Mouse (Mus musculus): ENCODE data around the gene Ccdc62. TPM values are rescaled to one million over a fixed set of nuclear protein-coding genes. Genes with fewer than 3 reads are reported as not detected.
A peak's percentile ranks its signal among the peaks of the same experiment; 100 is the strongest.

Ccdc62 gene
- total RNA-seq, 2 experiments from 2014 or later, result 1.1 to 1.6 TPM

GRCm38 (mm10) chr5:123996695-123997094, 66.2 kb downstream of the Ccdc62 start:
- intact Hi-C loops (cut with DNase I), result no loop called here
- DNase-seq, result no peak

DNA sequence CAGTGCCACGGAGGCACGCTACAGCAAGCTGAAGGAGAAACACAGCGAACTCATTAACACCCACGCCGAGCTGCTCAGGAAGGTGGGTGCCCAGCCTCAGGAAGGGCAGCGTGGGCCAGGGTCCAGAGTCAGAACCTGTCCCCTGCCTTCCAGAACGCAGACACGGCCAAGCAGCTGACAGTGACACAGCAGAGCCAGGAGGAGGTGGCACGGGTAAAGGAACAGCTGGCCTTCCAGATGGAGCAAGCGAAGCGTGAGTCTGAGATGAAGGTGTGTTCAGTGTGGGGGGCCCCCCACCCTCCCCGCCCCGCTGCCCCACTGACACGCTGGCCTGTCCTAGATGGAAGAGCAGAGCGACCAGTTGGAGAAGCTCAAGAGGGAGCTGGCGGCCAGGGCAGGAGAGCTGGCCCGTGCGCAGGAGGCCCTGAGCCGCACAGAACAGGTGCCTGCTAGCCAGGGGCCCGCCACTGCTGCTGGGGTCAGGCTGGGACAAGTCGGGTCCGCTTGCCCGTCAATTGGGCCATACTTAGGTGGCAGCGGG, 66.8 kb downstream of the Ccdc62 start:
- intact Hi-C loops (cut with DNase I), result no loop called here
- DNase-seq, result no peak

DNA sequence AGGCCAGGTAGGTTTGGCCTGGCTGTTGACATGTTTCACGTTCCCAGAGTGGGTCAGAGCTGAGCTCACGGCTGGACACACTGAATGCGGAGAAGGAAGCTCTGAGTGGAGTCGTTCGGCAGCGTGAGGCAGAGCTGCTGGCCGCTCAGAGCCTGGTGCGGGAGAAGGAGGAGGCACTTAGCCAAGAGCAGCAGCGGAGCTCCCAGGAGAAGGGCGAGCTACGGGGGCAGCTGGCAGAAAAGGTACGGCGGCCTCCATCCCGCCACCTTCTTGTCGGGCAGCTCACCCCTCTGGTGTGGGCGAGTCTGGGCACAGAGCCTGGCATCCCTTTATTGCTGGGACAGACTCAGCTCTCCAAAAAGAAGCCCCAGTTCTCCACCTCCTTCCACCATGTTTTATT, 67.3 kb downstream of the Ccdc62 start:
- DNase-seq, result no peak
- intact Hi-C loops (cut with DNase I), result no loop called here

DNA sequence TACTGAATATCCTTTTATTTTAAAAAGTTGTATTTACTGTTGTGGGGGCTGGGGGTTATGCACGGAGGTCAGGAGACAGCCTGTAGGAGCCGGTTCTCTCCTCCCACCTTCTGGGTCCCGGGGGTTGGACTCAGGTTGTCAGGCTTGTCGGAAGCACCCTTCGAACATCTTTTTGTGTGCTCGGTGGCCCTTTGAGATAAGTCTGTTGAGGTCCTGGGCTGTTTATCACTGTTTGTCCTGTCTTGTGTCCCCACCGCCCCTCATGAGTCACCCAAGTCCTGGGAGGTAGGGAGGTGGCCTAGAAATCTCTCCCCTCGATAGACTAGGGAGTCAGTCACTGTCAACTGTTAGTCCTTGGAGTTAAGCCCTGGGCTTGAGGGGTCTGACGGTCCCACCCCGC, 67.9 kb downstream of the Ccdc62 start:
- intact Hi-C loops (cut with DNase I), result no loop called here
- DNase-seq, result no peak

DNA sequence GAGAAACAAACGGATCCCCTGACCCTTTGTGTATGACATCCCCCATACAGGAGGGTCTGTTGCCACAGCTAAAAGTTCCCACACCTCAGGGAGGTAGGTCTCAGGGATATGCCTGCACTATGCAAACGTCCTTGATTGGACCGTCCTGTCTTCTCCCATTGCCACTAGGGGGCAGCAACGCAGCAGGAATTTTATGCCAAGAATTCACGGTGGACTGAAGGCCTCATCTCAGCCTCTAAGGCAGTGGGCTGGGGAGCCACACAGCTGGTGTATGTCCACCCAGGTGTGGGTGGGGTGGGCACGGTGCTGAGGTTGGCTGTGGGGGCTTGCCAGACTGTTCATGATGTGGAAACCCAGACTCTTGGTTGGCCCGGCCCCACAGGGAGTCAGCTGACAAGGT, 70.3 kb downstream of the Ccdc62 start:
- intact Hi-C loops (cut with DNase I), result loop anchor here (1.0 kb wide), 1 partner anchor 83 kb away; no protein-coding TSS in a partner anchor

DNA sequence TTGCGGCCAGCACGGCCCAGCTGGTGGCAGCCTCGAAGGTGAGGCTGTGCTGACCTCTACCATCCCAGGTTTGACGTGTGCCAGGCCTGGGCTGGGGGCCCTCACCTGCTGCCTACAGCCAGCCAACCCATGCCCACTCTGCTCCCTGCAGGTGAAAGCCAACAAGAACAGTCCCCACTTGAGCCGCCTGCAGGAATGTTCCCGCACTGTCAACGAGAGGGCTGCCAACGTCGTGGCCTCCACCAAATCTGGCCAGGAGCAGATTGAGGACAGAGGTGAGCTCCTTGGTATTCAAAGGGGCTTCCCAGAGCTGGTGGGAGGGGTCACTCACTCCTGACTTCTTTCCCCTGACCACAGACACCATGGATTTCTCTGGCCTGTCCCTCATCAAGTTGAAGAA, 70.8 kb downstream of the Ccdc62 start:
- no peak for DNase-seq
- intact Hi-C loops (cut with DNase I), result no loop called here

More for the DNA sequence above, 70.3 kb downstream of the Ccdc62 start:
- DNase-seq, result peak; percentile 84 to 89

DNA sequence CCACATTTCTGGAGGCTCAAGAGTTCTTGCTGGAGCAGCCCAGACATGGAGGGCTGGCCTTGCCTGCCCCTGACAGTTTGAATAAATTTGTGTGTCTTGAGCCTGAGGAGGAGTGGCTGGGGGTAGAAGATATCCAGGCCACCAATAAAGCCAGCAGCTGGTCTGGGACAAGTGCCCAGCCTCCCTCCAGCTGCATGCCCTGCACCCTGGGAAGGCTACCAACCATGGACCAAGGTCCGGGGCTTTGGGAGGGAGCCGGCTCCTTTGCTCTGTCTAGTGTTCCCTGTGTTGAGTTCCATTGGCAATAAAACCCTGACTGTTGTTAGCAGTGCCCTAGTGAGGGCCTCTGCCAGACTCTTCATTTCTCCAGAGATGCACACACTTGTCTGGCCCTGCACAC, 72.4 kb downstream of the Ccdc62 start:
- no peak for DNase-seq

DNA sequence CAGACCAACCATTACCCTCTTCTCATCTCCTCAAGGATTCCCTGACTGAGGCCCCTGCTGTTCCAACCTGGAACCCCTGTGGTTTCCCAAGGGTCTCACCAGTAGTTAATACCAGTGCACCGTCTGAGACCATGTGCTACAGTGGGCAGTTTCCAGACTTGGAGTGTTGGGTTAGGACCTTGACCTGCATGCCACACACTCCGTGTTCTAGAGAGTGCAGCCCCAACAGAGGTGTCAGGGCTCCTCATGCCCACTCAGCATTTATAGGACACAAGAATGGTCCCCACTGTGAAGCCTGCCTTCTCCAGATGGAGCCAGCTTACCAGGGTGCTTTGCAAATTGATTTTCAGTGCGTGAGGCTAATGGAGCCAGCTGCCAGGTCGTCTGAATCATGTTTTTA, 72.9 kb downstream of the Ccdc62 start:
- intact Hi-C loops (cut with DNase I), result no loop called here
- DNase-seq, result no peak

More for the DNA sequence above, 72.4 kb downstream of the Ccdc62 start:
- intact Hi-C loops (cut with DNase I), result no loop called here

GRCm38 (mm10) chr5:124004356-124005150, 74.1 kb downstream of the Ccdc62 start:
- DNase-seq, result no peak
- intact Hi-C loops (cut with DNase I), result no loop called here

DNA sequence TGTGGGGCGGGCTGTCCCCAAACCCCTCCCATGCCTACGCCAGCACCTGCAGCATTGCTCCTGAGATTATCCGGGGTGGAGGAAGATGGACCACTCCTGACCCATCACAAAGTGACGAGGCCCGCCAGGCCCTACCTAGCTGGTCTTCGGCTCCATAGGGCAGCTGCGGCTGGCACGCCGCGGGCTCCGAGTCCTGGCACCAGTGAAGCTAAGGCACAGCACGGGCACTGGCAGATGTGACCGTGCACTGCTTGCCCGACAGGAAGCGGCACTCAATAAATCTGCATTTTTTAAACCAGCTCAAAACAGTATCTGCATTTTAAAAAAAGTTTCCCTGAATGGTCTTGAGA, 74.6 kb downstream of the Ccdc62 start:
- intact Hi-C loops (cut with DNase I), result no loop called here

GRCm38 (mm10) chr5:124005591-124005990, 75.1 kb downstream of the Ccdc62 start:
- intact Hi-C loops (cut with DNase I), result no loop called here
- no peak for DNase-seq

More for the DNA sequence above, 74.6 kb downstream of the Ccdc62 start:
- no peak for DNase-seq

- no peak for DNase-seq
- intact Hi-C loops (cut with DNase I), result no loop called here
Measured at GRCm38 (mm10) chr5:124006082-124006873, 75.8 kb downstream of the Ccdc62 start.

DNA sequence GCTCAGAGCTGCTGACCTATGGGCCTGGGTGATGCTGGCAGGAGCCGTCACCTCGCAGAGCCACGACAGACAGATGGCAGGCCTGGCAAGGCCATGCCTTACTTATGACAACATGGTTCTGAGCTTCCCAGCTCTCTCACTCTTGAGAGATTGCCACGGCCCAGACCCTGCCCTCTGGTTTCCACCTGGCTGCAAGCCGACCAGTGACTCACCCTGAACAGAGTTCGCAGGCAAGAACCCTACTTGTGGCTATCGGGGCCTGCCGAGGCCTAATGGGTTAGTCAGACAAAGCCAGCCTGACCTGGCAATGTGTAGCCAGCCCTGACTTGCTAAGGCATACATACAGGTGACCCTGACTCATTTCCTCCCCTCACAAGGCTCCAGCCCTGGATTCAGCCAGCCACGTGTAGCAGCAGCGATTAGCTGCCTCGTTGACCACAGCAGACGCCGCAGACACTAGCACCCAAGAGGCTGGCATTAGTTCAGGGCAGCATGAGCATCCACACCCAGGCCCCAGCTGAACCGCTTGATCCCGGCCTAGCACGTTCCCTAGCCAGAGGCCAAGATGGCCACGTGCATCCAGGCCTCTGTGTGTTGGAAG, 76.5 kb downstream of the Ccdc62 start:
- intact Hi-C loops (cut with DNase I), result no loop called here
- peak in 1 of 2 experiments; percentile 42 for DNase-seq

DNA sequence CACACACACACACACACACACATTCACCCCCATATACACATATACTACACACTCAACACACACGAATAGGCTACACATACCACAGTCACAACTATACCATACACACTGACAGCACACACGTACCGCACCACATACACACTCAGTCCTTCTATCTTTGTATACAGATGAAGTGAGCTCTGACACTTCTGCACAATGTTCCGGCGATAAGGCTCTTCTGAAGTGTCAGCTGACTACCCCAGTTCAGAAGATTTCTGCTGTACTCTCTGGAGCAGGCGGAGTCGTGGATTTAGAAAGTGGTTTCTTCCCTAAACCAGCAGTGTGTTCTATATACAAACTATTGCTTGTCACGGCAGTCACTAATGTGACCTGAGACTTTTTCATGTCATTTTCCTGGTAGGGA, 79.6 kb downstream of the Ccdc62 start:
- DNase-seq, result no peak
- intact Hi-C loops (cut with DNase I), result no loop called here

DNA sequence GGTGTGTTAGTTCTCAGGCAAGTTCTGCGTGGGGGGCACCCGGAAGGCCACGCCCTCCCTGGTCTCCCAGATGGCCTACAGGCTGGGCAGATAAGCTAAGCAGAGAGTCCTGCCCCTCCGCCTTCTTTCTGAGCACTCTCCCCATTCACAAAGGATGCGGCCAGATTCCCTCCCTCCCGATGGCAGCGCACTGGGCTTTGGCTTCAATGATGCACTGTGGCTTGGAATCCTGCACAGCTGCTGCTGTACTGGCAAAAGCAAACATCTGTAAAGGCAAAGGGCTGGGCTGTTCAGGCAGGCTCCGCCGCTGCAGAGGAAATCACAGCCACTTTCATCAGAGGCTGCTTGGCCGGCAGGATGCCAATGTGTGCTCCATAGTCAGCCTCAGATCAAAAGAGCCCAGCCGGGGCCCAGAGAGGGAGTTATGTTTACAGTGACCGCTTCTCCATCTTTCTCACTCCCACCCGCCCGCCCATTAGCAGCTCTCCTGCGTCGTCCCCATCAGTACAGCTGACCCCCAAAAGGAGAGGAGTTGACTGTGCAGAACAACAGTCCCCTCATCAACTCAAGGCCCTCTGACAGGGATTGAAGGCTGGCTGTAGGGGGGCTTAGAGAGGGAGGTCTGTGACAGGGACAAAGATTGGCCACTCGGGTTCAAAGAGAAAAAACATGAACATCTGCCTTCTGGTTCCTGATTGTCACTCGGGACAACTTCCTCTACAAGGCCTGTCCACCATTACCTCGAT, 80.6 kb downstream of the Ccdc62 start:
- intact Hi-C loops (cut with DNase I), result no loop called here
- peak in 1 of 2 experiments; percentile 40 for DNase-seq

DNA sequence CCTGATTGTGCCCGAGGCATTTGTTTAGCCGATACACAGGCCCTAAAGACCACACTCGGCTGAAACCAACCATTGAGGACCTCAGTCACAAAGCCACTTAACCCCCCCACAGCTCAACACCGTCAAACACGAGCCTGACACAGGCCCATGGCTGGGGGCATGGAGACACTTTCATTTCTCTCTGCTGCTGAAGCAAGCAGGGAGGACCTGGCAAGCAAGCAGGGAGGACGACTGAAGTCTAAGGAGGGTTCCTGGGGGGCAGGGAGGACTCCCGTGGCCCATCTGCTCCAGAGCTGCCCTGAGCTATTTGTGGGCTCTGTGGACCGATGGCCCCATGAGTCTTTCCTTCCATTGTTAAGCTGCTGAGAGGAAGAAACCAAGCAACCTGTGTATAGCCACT, 81.4 kb downstream of the Ccdc62 start:
- no peak for DNase-seq
- intact Hi-C loops (cut with DNase I), result no loop called here

- intact Hi-C loops (cut with DNase I), result no loop called here
- no peak for DNase-seq
Measured at GRCm38 (mm10) chr5:124012885-124013284, 82.4 kb downstream of the Ccdc62 start.

DNA sequence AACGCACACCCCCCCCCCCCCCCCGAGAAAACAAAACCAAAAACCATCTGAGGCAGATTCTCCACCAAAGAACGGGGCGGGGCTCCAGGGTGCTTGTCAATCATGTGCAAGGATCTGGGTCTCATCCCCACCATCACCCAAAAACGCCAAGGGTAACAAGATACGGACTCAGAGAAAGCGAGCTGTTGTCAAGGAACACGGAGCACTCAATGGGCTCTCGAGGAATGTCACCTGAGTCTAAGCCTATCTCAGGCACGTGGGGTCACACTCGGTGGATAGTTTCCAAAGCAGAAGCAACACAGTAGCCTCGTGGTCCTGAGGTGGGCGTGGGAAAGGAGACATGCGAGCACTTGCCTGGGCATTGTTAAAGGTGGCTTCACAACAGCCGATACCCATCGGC, 83.3 kb downstream of the Ccdc62 start:
- intact Hi-C loops (cut with DNase I), result no loop called here
- DNase-seq, result no peak

- intact Hi-C loops (cut with DNase I), result no loop called here
- DNase-seq, result no peak
Measured at GRCm38 (mm10) chr5:124014180-124014579, 83.7 kb downstream of the Ccdc62 start.

DNA sequence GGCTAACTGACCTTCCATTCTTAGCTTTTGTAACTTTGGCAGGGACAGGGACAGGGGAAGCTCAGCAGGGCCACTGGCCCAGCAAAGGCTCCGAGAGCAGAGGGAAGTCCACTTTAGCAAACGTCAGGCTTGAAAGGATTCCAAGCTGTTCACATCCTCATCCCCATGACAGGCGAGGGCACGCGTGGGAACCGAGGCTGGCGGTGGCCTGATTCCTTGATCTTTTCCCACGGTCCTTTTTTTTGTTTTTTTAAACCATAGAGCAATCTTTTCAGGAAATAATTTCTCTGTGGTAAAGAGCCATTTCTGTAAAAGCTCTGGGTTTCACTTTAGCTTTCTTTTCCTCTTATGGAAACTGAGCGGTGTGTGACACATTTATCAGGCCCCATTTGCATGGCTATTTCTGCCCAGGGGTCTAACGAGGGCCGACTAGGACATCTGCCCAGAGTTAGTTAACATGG, 84.3 kb downstream of the Ccdc62 start:
- intact Hi-C loops (cut with DNase I), result no loop called here
- no peak for DNase-seq

Data from gastrocnemius, postnatal 36 days (tissue).